Mouse (Mus musculus): ENCODE results near the gene Olfr676. TPM values are rescaled to one million over a fixed set of nuclear protein-coding genes. Genes with fewer than 3 reads are reported as not detected.

Gene Olfr676
- total and polyA plus RNA-seq, 3 experiments: not detected

GRCm38 (mm10) chr7:105080905-105081304, 48.4 kb downstream of the Olfr676 start, which contains the start of gene Olfr679:
Olfr679 (plus strand) TSS chr7:105081205.
- H3K27me3 ChIP-seq (ENCODE audit: control insufficient read depth, insufficient read depth, low read length): no peaks in the 10 kb centered on the region
- no peaks in the 10 kb centered on the region for H3K4me1 ChIP-seq (ENCODE audit: control insufficient read depth, insufficient read depth, low read length)
- TF ChIP-seq POLR2A (IDR thresholded peaks at IDR 0.05; ENCODE audit: insufficient read depth, low read depth, low read length) (no peak), EP300 (IDR thresholded peaks at IDR 0.05; ENCODE audit: insufficient read depth, low read depth, low read length) (no peak), CTCF (IDR thresholded peaks at IDR 0.05) (no peak)
- H3K36me3 ChIP-seq (ENCODE audit: control insufficient read depth, insufficient read depth, low read length): no peaks in the 10 kb centered on the region
- no peak within 1 kb of the TSS for H3K9ac ChIP-seq (ENCODE audit: low read depth, low read length)
- no peak within 1 kb of the TSS for H3K4me3 ChIP-seq
- H3K79me2 ChIP-seq (replicated peaks; ENCODE audit: control insufficient read depth, insufficient read depth, low read length): no peaks in the 10 kb centered on the region
- intact Hi-C loops (cut with DNase I): no loop called here
- 42% methylated on average over 1 of the region's 1 CpGs for WGBS
- DNase-seq: no peak
- no peak within 1 kb of the TSS for H3K27ac ChIP-seq

Other genes with a start within 250 kb of the Olfr676 start
- gene Usp17lb, start 190.1 kb upstream of the Olfr676 start, total RNA-seq (2021): not detected
- gene Usp17lb, start 190.1 kb upstream of the Olfr676 start, polyA plus RNA-seq (2012; rRNA removed): not detected in 2 replicates
- not detected for gene Usp17la, start 175.7 kb upstream of the Olfr676 start, total RNA-seq (2021)
- not detected in 2 replicates for gene Usp17la, start 175.7 kb upstream of the Olfr676 start, polyA plus RNA-seq (2012; rRNA removed)
- gene Olfr665, start 154.7 kb upstream of the Olfr676 start, total RNA-seq (2021): not detected
- gene Olfr665, start 154.7 kb upstream of the Olfr676 start, polyA plus RNA-seq (2012; rRNA removed): not detected in 2 replicates
- not detected for gene Olfr666, start 136.7 kb upstream of the Olfr676 start, total RNA-seq (2021)
- not detected in 2 replicates for gene Olfr666, start 136.7 kb upstream of the Olfr676 start, polyA plus RNA-seq (2012; rRNA removed)
- not detected for gene Olfr667, start 111.2 kb upstream of the Olfr676 start, total RNA-seq (2021)
- gene Olfr667, start 111.2 kb upstream of the Olfr676 start, polyA plus RNA-seq (2012; rRNA removed): not detected in 2 replicates
- not detected for gene Olfr668, start 104.6 kb upstream of the Olfr676 start, total RNA-seq (2021)
- not detected in 2 replicates for gene Olfr668, start 104.6 kb upstream of the Olfr676 start, polyA plus RNA-seq (2012; rRNA removed)
- gene Olfr669, start 98.5 kb upstream of the Olfr676 start, total RNA-seq (2021): not detected
- not detected in 2 replicates for gene Olfr669, start 98.5 kb upstream of the Olfr676 start, polyA plus RNA-seq (2012; rRNA removed)
- not detected for gene Olfr670, start 70.1 kb upstream of the Olfr676 start, total RNA-seq (2021)
- not detected in 2 replicates for gene Olfr670, start 70.1 kb upstream of the Olfr676 start, polyA plus RNA-seq (2012; rRNA removed)
- not detected for gene Olfr671, start 53.6 kb upstream of the Olfr676 start, total RNA-seq (2021)
- gene Olfr671, start 53.6 kb upstream of the Olfr676 start, polyA plus RNA-seq (2012; rRNA removed): not detected in 2 replicates
- gene Olfr672, start 30.7 kb upstream of the Olfr676 start, total RNA-seq (2021): not detected
- not detected in 2 replicates for gene Olfr672, start 30.7 kb upstream of the Olfr676 start, polyA plus RNA-seq (2012; rRNA removed)
- not detected for gene Olfr675, start 4.2 kb upstream of the Olfr676 start, total RNA-seq (2021)
- gene Olfr675, start 4.2 kb upstream of the Olfr676 start, polyA plus RNA-seq (2012; rRNA removed): not detected in 2 replicates
- not detected for gene Olfr677, start 18.7 kb downstream of the Olfr676 start, total RNA-seq (2021)
- not detected in 2 replicates for gene Olfr677, start 18.7 kb downstream of the Olfr676 start, polyA plus RNA-seq (2012; rRNA removed)
- gene Olfr678, start 31.8 kb downstream of the Olfr676 start, total RNA-seq (2021): not detected
- not detected in 2 replicates for gene Olfr678, start 31.8 kb downstream of the Olfr676 start, polyA plus RNA-seq (2012; rRNA removed)
- not detected for gene Olfr679, start 48.5 kb downstream of the Olfr676 start, total RNA-seq (2021)
- gene Olfr679, start 48.5 kb downstream of the Olfr676 start, polyA plus RNA-seq (2012; rRNA removed): not detected in 2 replicates
- gene Olfr680-ps1, start 60.1 kb downstream of the Olfr676 start, total RNA-seq (2021): not detected
- gene Olfr680-ps1, start 60.1 kb downstream of the Olfr676 start, polyA plus RNA-seq (2012; rRNA removed): not detected in 2 replicates
- not detected for gene Olfr681, start 84.1 kb downstream of the Olfr676 start, total RNA-seq (2021)
- not detected in 2 replicates for gene Olfr681, start 84.1 kb downstream of the Olfr676 start, polyA plus RNA-seq (2012; rRNA removed)
- not detected for gene Olfr683, start 114.3 kb downstream of the Olfr676 start, total RNA-seq (2021)
- gene Olfr683, start 114.3 kb downstream of the Olfr676 start, polyA plus RNA-seq (2012; rRNA removed): not detected in 2 replicates
- gene Olfr684, start 131.0 kb downstream of the Olfr676 start, total RNA-seq (2021): not detected
- gene Olfr684, start 131.0 kb downstream of the Olfr676 start, polyA plus RNA-seq (2012; rRNA removed): not detected in 2 replicates
- gene Olfr685, start 153.3 kb downstream of the Olfr676 start, total RNA-seq (2021): not detected
- not detected in 2 replicates for gene Olfr685, start 153.3 kb downstream of the Olfr676 start, polyA plus RNA-seq (2012; rRNA removed)
- not detected for gene Olfr686, start 174.8 kb downstream of the Olfr676 start, total RNA-seq (2021)
- not detected in 2 replicates for gene Olfr686, start 174.8 kb downstream of the Olfr676 start, polyA plus RNA-seq (2012; rRNA removed)

All from heart, adult 2 months (tissue).